Mouse (Mus musculus) neural tube, embryonic 13.5 days (tissue): ENCODE measurements around the gene Atad2b. TPM values are rescaled to one million over a fixed set of nuclear protein-coding genes. Genes with fewer than 3 reads are reported as not detected.

Experiments
- ATAC-seq: fragments of 200-750 bp; cut with Nextera tagmentation; 2 replicates; pipeline ENCODE4 v1.8.0; 2017; ENCODE audit warnings: low read depth, mild to moderate bottlenecking, moderate TSS enrichment, moderate library complexity
- H3K27ac ChIP-seq: fragments of 300-500 bp; sonication (generic); replicated peaks from 2 replicates; pipeline ENCODE4 v1.5.1; 2015; ENCODE audit warnings: moderate library complexity, mild to moderate bottlenecking, inconsistent platforms
- H3K27me3 ChIP-seq: fragments of 300-500 bp; sonication (generic); 2 replicates; pipeline ENCODE4 v1.6.1; 2015; ENCODE audit warnings: mild to moderate bottlenecking, inconsistent platforms
- H3K36me3 ChIP-seq: fragments of 300-500 bp; sonication (generic); 2 replicates; pipeline ENCODE4 v1.6.1; 2015; ENCODE audit warnings: mild to moderate bottlenecking, inconsistent platforms
- H3K4me1 ChIP-seq: fragments of 300-500 bp; sonication (generic); replicated peaks from 2 replicates; pipeline ENCODE4 v1.6.1; 2015; ENCODE audit warnings: inconsistent platforms
- H3K4me2 ChIP-seq: fragments of 300-500 bp; sonication (generic); 2 replicates; pipeline ENCODE4 v1.6.1; 2015; ENCODE audit warnings: inconsistent platforms, mild to moderate bottlenecking, moderate library complexity
- H3K4me3 ChIP-seq: fragments of 300-500 bp; sonication (generic); 2 replicates; pipeline ENCODE4 v1.5.1; 2015; ENCODE audit warnings: mild to moderate bottlenecking, inconsistent platforms
- H3K9ac ChIP-seq: fragments of 300-500 bp; sonication (generic); 2 replicates; pipeline ENCODE4 v1.6.1; 2015; ENCODE audit warnings: moderate library complexity, mild to moderate bottlenecking, inconsistent platforms
- H3K9me3 ChIP-seq: fragments of 300-500 bp; sonication (generic); 2 replicates; pipeline ENCODE4 v1.6.1; 2016; ENCODE audit warnings: inconsistent platforms
- WGBS: fragments of 180-500 bp; shearing (Covaris S2); methylation state at CpG from one replicate; pipeline ENCODE4 v1.1.7; 2015; 5-methylcytosine and 5-hydroxymethylcytosine counted together
- polyA plus RNA-seq: library from polyadenylated mRNA; unstranded; fragments of >200 nt; fragmentation: Nextera tagmentation; extraction: Ambion mirVana; gene quantifications from 2 replicates; pipeline ENCODE4 v1.2.1, GENCODE M21; 2015

The Atad2b gene
- polyA plus RNA-seq, 1 experiment from 2014 or later, result 12.8 TPM

- Histone ChIP-seq H3K4me3 (no peak overlapping the region), H3K4me2 (no peak overlapping the region), H3K27me3 (no peaks in the 10 kb centered on the region), H3K9me3 (no peaks in the 10 kb centered on the region), H3K9ac (no peak overlapping the region), H3K36me3 (peaks cover 50% of the 10 kb centered on the region), H3K27ac (peak overlapping the region; percentile 88), H3K4me1 (peaks cover 32% of the 10 kb centered on the region)
- ATAC-seq, result peak; percentile 36; the same call in 1 of the 2 replicates
- 21% methylated on average over 1 of the region's 1 CpGs for WGBS
Measured at GRCm38 (mm10) chr12:5088639-5089038, 171.5 kb downstream of the Atad2b start.

Other genes with a start within 250 kb of the Atad2b start
- 0.45 and 0.66 TPM in 2 replicates for gene Fam228a, start 178.9 kb upstream of the Atad2b start, polyA plus RNA-seq
- gene Pfn4, start 148.3 kb upstream of the Atad2b start, polyA plus RNA-seq, result 8.4 and 10.8 TPM in 2 replicates
- gene Fam228b, start 148.1 kb upstream of the Atad2b start, polyA plus RNA-seq, result 3.5 and 4.8 TPM in 2 replicates
- gene Sf3b6, start 99.8 kb upstream of the Atad2b start, polyA plus RNA-seq, result 245 and 256 TPM in 2 replicates
- gene Fkbp1b, start 75.8 kb upstream of the Atad2b start, polyA plus RNA-seq, result 101 and 130 TPM in 2 replicates
- gene Wdcp, start 74.0 kb upstream of the Atad2b start, polyA plus RNA-seq, result 17.1 and 17.9 TPM in 2 replicates
- gene Mfsd2b, start 43.0 kb upstream of the Atad2b start, polyA plus RNA-seq, result 2.8 and 3.2 TPM in 2 replicates
- 41.0 and 45.4 TPM in 2 replicates for gene Ubxn2a, start 9.6 kb upstream of the Atad2b start, polyA plus RNA-seq